Mouse (Mus musculus) left cerebral cortex, adult 2 months (tissue): ENCODE data around the gene Foxk1. TPM values are rescaled to one million over a fixed set of nuclear protein-coding genes. Genes with fewer than 3 reads are reported as not detected.

ENCODE experiments used
- DNase-seq, 2 experiments: peaks; one replicate each; pipeline ENCODE4 v3.0.0; 2021 to 2022; ENCODE audit warnings: low spot score in 2 of 2, mixed read lengths in 1 of 2; ENCODE audit errors: extremely low spot score in 1 of 2
- H3K27ac ChIP-seq: fragments of 200-600 bp; 2 replicates; pipeline ENCODE4 v1.8.1; 2022
- H3K4me3 ChIP-seq: fragments of 200-600 bp; 2 replicates; pipeline ENCODE4 v1.8.1; 2022
- CTCF ChIP-seq: fragments of 200-600 bp; IDR thresholded peaks from 2 replicates; pipeline ENCODE4 v1.8.1; 2022; ENCODE audit warnings: antibody characterized with exemption, mild to moderate bottlenecking, moderate library complexity
- intact Hi-C: fragments of 180-260 bp; cut with DNase I; formaldehyde crosslinking; loops from one replicate; pipeline ENCODE4 v1.15.1; 2025
- total RNA-seq, 2 experiments: library from RNA; stranded (reverse); gene quantifications; 2 replicates each; pipeline ENCODE4 v1.2.3; 2021

Foxk1 gene
- total RNA-seq, 2 experiments from 2014 or later, result 40.4 to 46.1 TPM

- TF ChIP-seq CTCF, result no peak; the same call in 1 of the 2 replicates
- Histone ChIP-seq H3K27ac (peak overlapping the region; percentile 79), H3K4me3 (peak overlapping the region; percentile 26)
- intact Hi-C loops, result loop anchor here (2.0 kb wide), 1 partner anchor 74 kb away; no protein-coding TSS in a partner anchor
- DNase-seq, result peak in 1 of 2 experiments; percentile 67
Measured at GRCm38 (mm10) chr5:142440451-142441147, 39.3 kb downstream of the Foxk1 start.

GRCm38 (mm10) chr5:142441332-142442044 lies 40.2 kb downstream of the Foxk1 start:
- no peak for DNase-seq
- Histone ChIP-seq H3K4me3 (no peak overlapping the region; the same call in 1 of the 2 replicates), H3K27ac (peak overlapping the region; percentile 66; the same call in 1 of the 2 replicates)
- no peak for TF ChIP-seq CTCF
- intact Hi-C loops, result loop anchor here (2.0 kb wide), 1 partner anchor 75 kb away; no protein-coding TSS in a partner anchor

- DNase-seq, result no peak
- no peak for TF ChIP-seq CTCF
- Histone ChIP-seq H3K27ac (0 out of 2 replicates have a peak overlapping the region, but pooled peaks have one; percentile 11), H3K4me3 (no peak overlapping the region)
- intact Hi-C loops, result no loop called here
Measured at GRCm38 (mm10) chr5:142442045-142442440, 40.7 kb downstream of the Foxk1 start.

- H3K4me3 ChIP-seq, result no peak overlapping the region
- H3K27ac ChIP-seq, result no peak overlapping the region
- no peak for TF ChIP-seq CTCF
- intact Hi-C loops, result no loop called here
- DNase-seq, result no peak
Measured at GRCm38 (mm10) chr5:142443514-142443913, 42.2 kb downstream of the Foxk1 start.

GRCm38 (mm10) chr5:142443994-142444393 lies 42.7 kb downstream of the Foxk1 start:
- Histone ChIP-seq H3K4me3 (no peak overlapping the region), H3K27ac (no peak overlapping the region)
- no peak for TF ChIP-seq CTCF
- no peak for DNase-seq
- intact Hi-C loops, result no loop called here

- no peak overlapping the region for H3K27ac ChIP-seq
- H3K4me3 ChIP-seq, result no peak overlapping the region
- intact Hi-C loops, result loop anchor here (5.0 kb wide), 1 partner anchor 1598 kb away; no protein-coding TSS in a partner anchor
- no peak for TF ChIP-seq CTCF
- DNase-seq, result no peak
Measured at GRCm38 (mm10) chr5:142444791-142445531, 43.7 kb downstream of the Foxk1 start.

GRCm38 (mm10) chr5:142445709-142446108 lies 44.4 kb downstream of the Foxk1 start:
- H3K4me3 ChIP-seq, result no peak overlapping the region
- DNase-seq, result no peak
- intact Hi-C loops, result loop anchor here (5.0 kb wide), 1 partner anchor 1598 kb away; no protein-coding TSS in a partner anchor
- no peak for TF ChIP-seq CTCF
- H3K27ac ChIP-seq, result no peak overlapping the region

- no peak overlapping the region for H3K4me3 ChIP-seq
- intact Hi-C loops, result loop anchor here (1.0 to 5.0 kb wide), 4 partner anchors 47 to 1601 kb away; partner anchors contain the start of gene Foxk1
- DNase-seq, result peak; percentile 84 to 91
- H3K27ac ChIP-seq, result no peak overlapping the region
- TF ChIP-seq CTCF, result peak; percentile 94
Measured at GRCm38 (mm10) chr5:142448076-142448475, 46.8 kb downstream of the Foxk1 start.

- no peak for DNase-seq
- intact Hi-C loops, result loop anchor here (1.0 to 5.0 kb wide), 4 partner anchors 48 to 1601 kb away; partner anchors contain the start of gene Foxk1
- TF ChIP-seq CTCF, result no peak
- H3K4me3 ChIP-seq, result no peak overlapping the region
- no peak overlapping the region for H3K27ac ChIP-seq
Measured at GRCm38 (mm10) chr5:142448623-142449022, 47.3 kb downstream of the Foxk1 start.

- Histone ChIP-seq H3K27ac (no peak overlapping the region), H3K4me3 (no peak overlapping the region)
- TF ChIP-seq CTCF, result no peak
- intact Hi-C loops, result no loop called here
- no peak for DNase-seq
Measured at GRCm38 (mm10) chr5:142450846-142451245, 49.5 kb downstream of the Foxk1 start.

GRCm38 (mm10) chr5:142451759-142452158 lies 50.5 kb downstream of the Foxk1 start:
- DNase-seq, result no peak
- TF ChIP-seq CTCF, result no peak
- no peak overlapping the region for H3K27ac ChIP-seq
- H3K4me3 ChIP-seq, result no peak overlapping the region
- intact Hi-C loops, result no loop called here

- TF ChIP-seq CTCF, result no peak
- intact Hi-C loops, result no loop called here
- no peak for DNase-seq
- H3K27ac ChIP-seq, result no peak overlapping the region
- no peak overlapping the region for H3K4me3 ChIP-seq
Measured at GRCm38 (mm10) chr5:142453742-142454141, 52.4 kb downstream of the Foxk1 start.
